Mouse (Mus musculus) effector memory CD4-positive, alpha-beta T cell, adult 5 months (primary cell): ENCODE results near the gene Gm21637. TPM values are rescaled to one million over a fixed set of nuclear protein-coding genes. Genes with fewer than 3 reads are reported as not detected.

Source experiments
- polyA plus RNA-seq: library from polyadenylated mRNA; unstranded; fragments of 100-300 nt; shearing (Covaris generic); gene quantifications from one replicate; pipeline ENCODE4 v1.2.1, GENCODE M21; 2017

Gm21637 gene
- polyA plus RNA-seq: not detected

DNA sequence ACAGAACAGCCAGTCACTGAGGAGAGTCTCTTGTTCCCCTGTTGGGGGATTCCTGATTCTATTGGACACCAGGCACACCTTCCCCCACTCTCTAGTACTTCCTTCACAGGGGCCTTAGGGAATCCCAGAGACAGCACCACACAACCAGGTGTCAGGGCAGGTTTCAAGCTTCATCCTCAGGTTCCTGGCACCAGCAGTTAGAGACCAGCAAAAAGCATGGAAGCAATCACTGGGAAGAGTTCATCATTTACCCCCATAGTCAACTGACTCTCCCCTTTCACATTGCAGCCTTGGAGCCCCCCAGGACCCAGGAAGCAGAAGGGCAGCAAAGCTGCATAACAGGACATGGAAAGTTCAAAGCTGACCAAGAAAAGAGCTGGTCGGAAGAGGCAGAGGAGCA, at the start of gene Gm21637:
Gm21637 (plus strand) TSS at position 301 of the 400 bp plus-strand sequence.

Other genes with a start within 250 kb of the Gm21637 start
- not detected for gene Btbd35f25, start 244.9 kb upstream of the Gm21637 start, polyA plus RNA-seq
- not detected for gene Btbd35f22, start 85.8 kb downstream of the Gm21637 start, polyA plus RNA-seq